Mouse (Mus musculus) lung, embryonic 14.5 days (tissue): ENCODE data around the gene Glis3. TPM values are rescaled to one million over a fixed set of nuclear protein-coding genes. Genes with fewer than 3 reads are reported as not detected.

Experiments used
- ATAC-seq: fragments of 200-750 bp; cut with Nextera tagmentation; 2 replicates; pipeline ENCODE4 v1.8.0; 2017; ENCODE audit warnings: mild to moderate bottlenecking, moderate TSS enrichment, moderate library complexity; ENCODE audit not compliant: insufficient read depth
- DNase-seq: peaks from one replicate; pipeline ENCODE4 v3.0.0-alpha.2; 2015
- H3K27ac ChIP-seq: fragments of 300-500 bp; sonication (generic); 2 replicates; pipeline ENCODE4 v1.5.1; 2014; ENCODE audit warnings: low read depth, mild to moderate bottlenecking, moderate library complexity
- H3K27me3 ChIP-seq: fragments of 300-500 bp; sonication (generic); 2 replicates; pipeline ENCODE4 v1.6.1; 2014; ENCODE audit warnings: low read length, control low read depth; ENCODE audit not compliant: insufficient read depth
- H3K36me3 ChIP-seq: fragments of 300-500 bp; sonication (generic); 2 replicates; pipeline ENCODE4 v1.6.1; 2014; ENCODE audit warnings: control low read depth; ENCODE audit not compliant: insufficient read depth
- H3K4me1 ChIP-seq: fragments of 300-500 bp; sonication (generic); 2 replicates; pipeline ENCODE4 v1.6.1; 2014; ENCODE audit warnings: antibody characterized with exemption, control low read depth; ENCODE audit not compliant: insufficient read depth
- H3K4me2 ChIP-seq: fragments of 300-500 bp; sonication (generic); 2 replicates; pipeline ENCODE4 v1.6.1; 2014; ENCODE audit warnings: mild to moderate bottlenecking
- H3K4me3 ChIP-seq: fragments of 300-500 bp; sonication (generic); 2 replicates; pipeline ENCODE4 v1.5.1; 2014; ENCODE audit warnings: low read depth, low read length
- H3K9ac ChIP-seq: fragments of 300-500 bp; sonication (generic); 2 replicates; pipeline ENCODE4 v1.6.1; 2014
- H3K9me3 ChIP-seq: fragments of 300-500 bp; sonication (generic); 2 replicates; pipeline ENCODE4 v1.6.1; 2016; ENCODE audit warnings: low read depth, low read length, control low read depth
- CTCF ChIP-seq: IDR thresholded peaks from 2 replicates; pipeline ENCODE4 v1.5.1; 2016; ENCODE audit warnings: antibody characterized with exemption, low read depth
- WGBS: fragments of 180-500 bp; shearing (Covaris S2); extraction: QIAGEN DNeasy Blood & Tissue Kit; methylation state at CpG from one replicate; pipeline ENCODE4 v1.1.7; 2014; 5-methylcytosine and 5-hydroxymethylcytosine counted together
- polyA plus RNA-seq: library from polyadenylated mRNA; unstranded; fragments of >200 nt; fragmentation: Nextera tagmentation; extraction: Ambion mirVana; gene quantifications from 2 replicates; pipeline ENCODE4 v1.2.1, GENCODE M21; 2014

Gene Glis3
- polyA plus RNA-seq, 1 experiment from 2014 or later: 4.7 TPM

- no peaks in the 10 kb centered on the region for H3K4me1 ChIP-seq
- no peak overlapping the region for H3K27ac ChIP-seq
- no peak overlapping the region for H3K9ac ChIP-seq
- H3K4me3 ChIP-seq: no peak overlapping the region
- no peak for DNase-seq
- no peak for TF ChIP-seq CTCF
- H3K36me3 ChIP-seq: no peaks in the 10 kb centered on the region
- 60% methylated on average over 4 of the region's 4 CpGs for WGBS
- no peaks in the 10 kb centered on the region for H3K27me3 ChIP-seq
- ATAC-seq: no peak
- no peaks in the 10 kb centered on the region for H3K9me3 ChIP-seq
- no peak overlapping the region for H3K4me2 ChIP-seq
These were observed 289.0 kb downstream of the Glis3 start for GRCm38 (mm10) chr19:28390920-28391319.

DNA sequence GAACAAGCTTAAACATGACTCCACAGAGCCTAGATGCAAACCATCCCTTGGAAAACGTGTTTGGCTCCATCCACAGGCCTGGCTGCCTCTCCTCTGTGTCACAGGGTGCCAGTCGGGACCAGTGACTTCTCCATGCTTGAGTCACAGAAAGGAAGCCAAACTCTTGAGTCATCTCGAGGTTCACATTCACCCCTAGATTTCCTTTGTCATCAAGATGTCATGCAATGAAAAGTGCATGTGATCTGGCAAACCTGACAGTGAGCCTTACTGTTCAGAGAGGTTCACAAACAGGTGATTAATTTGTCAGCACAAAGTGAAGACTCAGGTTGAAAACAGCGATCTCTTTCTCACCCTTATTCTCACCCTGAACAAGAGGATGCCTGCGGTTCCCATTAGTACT lies 290.7 kb downstream of the Glis3 start:
- Histone ChIP-seq H3K27ac (no peak overlapping the region), H3K36me3 (no peaks in the 10 kb centered on the region), H3K9me3 (no peaks in the 10 kb centered on the region), H3K27me3 (no peaks in the 10 kb centered on the region), H3K4me3 (no peak overlapping the region), H3K4me1 (no peaks in the 10 kb centered on the region), H3K9ac (no peak overlapping the region), H3K4me2 (no peak overlapping the region)
- no peak for TF ChIP-seq CTCF
- no peak for ATAC-seq
- no peak for DNase-seq
- 64% methylated on average over 5 of the region's 5 CpGs for WGBS

- no peaks in the 10 kb centered on the region for H3K9me3 ChIP-seq
- 31% methylated on average over 5 of the region's 5 CpGs for WGBS
- DNase-seq: peak; percentile 47
- H3K4me1 ChIP-seq: peaks cover 8% of the 10 kb centered on the region
- H3K4me2 ChIP-seq: no peak overlapping the region
- TF ChIP-seq CTCF: no peak
- no peaks in the 10 kb centered on the region for H3K36me3 ChIP-seq
- H3K27me3 ChIP-seq: no peaks in the 10 kb centered on the region
- H3K4me3 ChIP-seq: no peak overlapping the region
- H3K9ac ChIP-seq: no peak overlapping the region
- 0 out of 2 replicates have a peak overlapping the region, but pooled peaks have one; percentile 16 for H3K27ac ChIP-seq
- ATAC-seq: peak; percentile 74
These were observed 296.5 kb downstream of the Glis3 start for GRCm38 (mm10) chr19:28383425-28383824.

- 27% methylated on average over 10 of the region's 10 CpGs for WGBS
- ATAC-seq: peak; percentile 92
These were observed 297.5 kb downstream of the Glis3 start for GRCm38 (mm10) chr19:28382168-28382911.

GRCm38 (mm10) chr19:28381441-28381840 lies 298.4 kb downstream of the Glis3 start:
- no peak for TF ChIP-seq CTCF
- ATAC-seq (no peak), DNase-seq (peak; percentile 4)
- peaks cover 8% of the 10 kb centered on the region for H3K4me1 ChIP-seq
- H3K9ac ChIP-seq: no peak overlapping the region
- H3K27me3 ChIP-seq: no peaks in the 10 kb centered on the region
- no peak overlapping the region for H3K4me2 ChIP-seq
- H3K9me3 ChIP-seq: no peaks in the 10 kb centered on the region
- no peak overlapping the region for H3K4me3 ChIP-seq
- H3K27ac ChIP-seq: no peak overlapping the region
- H3K36me3 ChIP-seq: no peaks in the 10 kb centered on the region
- WGBS: 75% methylated on average over 9 of the region's 9 CpGs

More at GRCm38 (mm10) chr19:28382168-28382911, 297.5 kb downstream of the Glis3 start:
- no peak overlapping the region for H3K4me3 ChIP-seq
- no peak overlapping the region for H3K9ac ChIP-seq
- peak; percentile 87 for DNase-seq
- H3K27ac ChIP-seq: no peak overlapping the region
- H3K36me3 ChIP-seq: no peaks in the 10 kb centered on the region
- H3K4me2 ChIP-seq: no peak overlapping the region
- H3K9me3 ChIP-seq: no peaks in the 10 kb centered on the region
- no peak for TF ChIP-seq CTCF
- no peaks in the 10 kb centered on the region for H3K27me3 ChIP-seq
- peaks cover 8% of the 10 kb centered on the region for H3K4me1 ChIP-seq

DNA sequence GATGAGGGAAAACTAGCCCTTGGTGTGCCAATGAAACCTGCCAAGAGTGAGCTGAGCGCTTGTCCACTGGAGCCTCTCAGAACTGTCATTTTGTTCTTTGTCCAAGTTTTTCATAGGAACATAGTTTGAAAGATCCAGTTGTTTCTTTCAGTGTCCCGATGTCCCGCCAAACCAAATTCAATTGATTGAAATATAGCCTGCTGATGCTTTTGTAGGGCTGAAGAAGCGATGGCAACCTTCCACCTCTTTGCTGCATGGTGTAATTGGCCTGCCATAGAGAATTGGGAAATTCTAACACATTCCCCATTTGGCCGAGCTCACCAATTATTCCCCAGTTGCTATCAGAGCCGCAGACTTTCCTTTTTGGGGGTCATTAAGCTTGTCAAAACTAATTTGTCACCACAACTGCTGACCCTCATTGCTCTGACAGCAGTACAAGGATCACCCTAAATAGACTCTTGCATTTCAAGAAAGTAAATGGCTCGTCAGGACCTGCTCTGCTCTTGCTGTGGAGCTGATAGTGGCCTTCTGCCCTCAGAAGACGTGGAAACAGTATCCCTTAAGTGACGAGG lies 299.1 kb downstream of the Glis3 start:
- Histone ChIP-seq H3K36me3 (no peaks in the 10 kb centered on the region), H3K27ac (no peak overlapping the region), H3K9me3 (no peaks in the 10 kb centered on the region), H3K9ac (no peak overlapping the region), H3K27me3 (no peaks in the 10 kb centered on the region), H3K4me1 (peaks cover 8% of the 10 kb centered on the region), H3K4me2 (no peak overlapping the region), H3K4me3 (no peak overlapping the region)
- 65% methylated on average over 9 of the region's 9 CpGs for WGBS
- no peak for ATAC-seq
- DNase-seq: peak; percentile 11
- TF ChIP-seq CTCF: no peak

GRCm38 (mm10) chr19:28377788-28378295 lies 302.0 kb downstream of the Glis3 start:
- H3K4me3 ChIP-seq: no peak overlapping the region
- no peak overlapping the region for H3K27ac ChIP-seq
- TF ChIP-seq CTCF: no peak
- 75% methylated on average over 5 of the region's 5 CpGs for WGBS
- no peak overlapping the region for H3K4me2 ChIP-seq
- ATAC-seq (no peak), DNase-seq (no peak)
- H3K9me3 ChIP-seq: no peaks in the 10 kb centered on the region
- H3K36me3 ChIP-seq: no peaks in the 10 kb centered on the region
- H3K9ac ChIP-seq: no peak overlapping the region
- H3K4me1 ChIP-seq: peaks cover under 1% of the 10 kb centered on the region
- H3K27me3 ChIP-seq: no peaks in the 10 kb centered on the region
